Mouse (Mus musculus): ENCODE measurements around the gene Eapp. TPM values are rescaled to one million over a fixed set of nuclear protein-coding genes. Genes with fewer than 3 reads are reported as not detected.

Eapp gene
- polyA plus RNA-seq, 1 experiment from 2014 or later = 83.9 TPM

GRCm38 (mm10) chr12:54652346-54652745, 43.4 kb downstream of the Eapp start:
- Histone ChIP-seq H3K27me3 (ENCODE audit: control insufficient read depth, insufficient read depth, low read length) (no peaks in the 10 kb centered on the region), H3K27ac (ENCODE audit: low read depth, low read length) (no peak overlapping the region; the same call in 1 of the 2 replicates), H3K4me1 (ENCODE audit: control insufficient read depth, insufficient read depth, low read length) (peaks cover 8% of the 10 kb centered on the region), H3K4me2 (ENCODE audit: low read depth, low read length) (no peak overlapping the region), H3K36me3 (ENCODE audit: control insufficient read depth, insufficient read depth, low read length) (no peaks in the 10 kb centered on the region), H3K4me3 (ENCODE audit: low read depth, low read length) (no peak overlapping the region), H3K9me3 (ENCODE audit: control insufficient read depth, low read length) (no peaks in the 10 kb centered on the region), H3K9ac (replicated peaks; ENCODE audit: low read depth, low read length) (no peak overlapping the region)
- WGBS = 83% methylated on average over 12 of the region's 12 CpGs
- no peak for ATAC-seq (ENCODE audit: low read depth)

DNA sequence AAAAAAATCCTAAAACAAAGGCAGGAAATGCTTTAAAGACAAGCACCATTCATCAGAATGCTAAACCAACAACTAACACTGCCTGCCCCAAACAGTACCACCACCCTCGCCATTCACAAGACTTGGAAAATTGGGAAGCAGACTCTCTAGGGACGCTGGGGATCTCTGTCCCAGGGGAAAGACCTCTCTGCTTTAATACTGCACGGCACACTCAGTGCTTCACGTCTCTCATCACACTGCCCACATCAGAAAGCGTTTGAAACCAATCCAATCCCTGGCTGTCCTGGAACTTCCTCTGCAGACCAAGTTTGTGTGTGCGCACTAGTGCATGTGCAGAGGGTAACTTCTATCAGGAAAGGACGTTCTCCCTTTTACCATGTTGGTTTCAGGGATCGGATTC, 43.9 kb downstream of the Eapp start:
- Histone ChIP-seq H3K4me1 (ENCODE audit: control insufficient read depth, insufficient read depth, low read length) (peaks cover 8% of the 10 kb centered on the region), H3K4me2 (ENCODE audit: low read depth, low read length) (no peak overlapping the region), H3K27me3 (ENCODE audit: control insufficient read depth, insufficient read depth, low read length) (no peaks in the 10 kb centered on the region), H3K9ac (replicated peaks; ENCODE audit: low read depth, low read length) (no peak overlapping the region), H3K36me3 (ENCODE audit: control insufficient read depth, insufficient read depth, low read length) (no peaks in the 10 kb centered on the region), H3K27ac (ENCODE audit: low read depth, low read length) (no peak overlapping the region; the same call in 1 of the 2 replicates), H3K4me3 (ENCODE audit: low read depth, low read length) (no peak overlapping the region), H3K9me3 (ENCODE audit: control insufficient read depth, low read length) (no peaks in the 10 kb centered on the region)
- no peak for ATAC-seq (ENCODE audit: low read depth)
- 45% methylated on average over 8 of the region's 8 CpGs for WGBS

- Histone ChIP-seq H3K4me1 (ENCODE audit: control insufficient read depth, insufficient read depth, low read length) (peaks cover 8% of the 10 kb centered on the region), H3K36me3 (ENCODE audit: control insufficient read depth, insufficient read depth, low read length) (no peaks in the 10 kb centered on the region), H3K27ac (ENCODE audit: low read depth, low read length) (no peak overlapping the region), H3K9ac (replicated peaks; ENCODE audit: low read depth, low read length) (no peak overlapping the region), H3K4me3 (ENCODE audit: low read depth, low read length) (no peak overlapping the region), H3K9me3 (ENCODE audit: control insufficient read depth, low read length) (no peaks in the 10 kb centered on the region), H3K27me3 (ENCODE audit: control insufficient read depth, insufficient read depth, low read length) (no peaks in the 10 kb centered on the region), H3K4me2 (ENCODE audit: low read depth, low read length) (no peak overlapping the region)
- ATAC-seq (ENCODE audit: low read depth) = peak; percentile 34; the same call in 1 of the 2 replicates
- WGBS = 3% methylated on average over 1 of the region's 1 CpGs
Measured at GRCm38 (mm10) chr12:54651158-54651557, 44.5 kb downstream of the Eapp start.

GRCm38 (mm10) chr12:54644947-54645346, 50.8 kb downstream of the Eapp start:
- no peaks in the 10 kb centered on the region for H3K9me3 ChIP-seq (ENCODE audit: control insufficient read depth, low read length)
- no peaks in the 10 kb centered on the region for H3K36me3 ChIP-seq (ENCODE audit: control insufficient read depth, insufficient read depth, low read length)
- no peak overlapping the region for H3K4me2 ChIP-seq (ENCODE audit: low read depth, low read length)
- no peak overlapping the region for H3K9ac ChIP-seq (replicated peaks; ENCODE audit: low read depth, low read length)
- ATAC-seq (ENCODE audit: low read depth) = no peak
- no peak overlapping the region for H3K27ac ChIP-seq (ENCODE audit: low read depth, low read length)
- H3K4me1 ChIP-seq (ENCODE audit: control insufficient read depth, insufficient read depth, low read length) = no peaks in the 10 kb centered on the region
- H3K27me3 ChIP-seq (ENCODE audit: control insufficient read depth, insufficient read depth, low read length) = no peaks in the 10 kb centered on the region
- WGBS = 71% methylated on average over 2 of the region's 2 CpGs
- no peak overlapping the region for H3K4me3 ChIP-seq (ENCODE audit: low read depth, low read length)

- Histone ChIP-seq H3K4me1 (ENCODE audit: control insufficient read depth, insufficient read depth, low read length) (no peaks in the 10 kb centered on the region), H3K27ac (ENCODE audit: low read depth, low read length) (no peak overlapping the region), H3K9me3 (ENCODE audit: control insufficient read depth, low read length) (no peaks in the 10 kb centered on the region), H3K9ac (replicated peaks; ENCODE audit: low read depth, low read length) (no peak overlapping the region), H3K27me3 (ENCODE audit: control insufficient read depth, insufficient read depth, low read length) (no peaks in the 10 kb centered on the region), H3K36me3 (ENCODE audit: control insufficient read depth, insufficient read depth, low read length) (no peaks in the 10 kb centered on the region), H3K4me2 (ENCODE audit: low read depth, low read length) (no peak overlapping the region), H3K4me3 (ENCODE audit: low read depth, low read length) (no peak overlapping the region)
- WGBS = 83% methylated on average over 5 of the region's 5 CpGs
- no peak for ATAC-seq (ENCODE audit: low read depth)
Measured at GRCm38 (mm10) chr12:54643320-54643892, 52.3 kb downstream of the Eapp start.

DNA sequence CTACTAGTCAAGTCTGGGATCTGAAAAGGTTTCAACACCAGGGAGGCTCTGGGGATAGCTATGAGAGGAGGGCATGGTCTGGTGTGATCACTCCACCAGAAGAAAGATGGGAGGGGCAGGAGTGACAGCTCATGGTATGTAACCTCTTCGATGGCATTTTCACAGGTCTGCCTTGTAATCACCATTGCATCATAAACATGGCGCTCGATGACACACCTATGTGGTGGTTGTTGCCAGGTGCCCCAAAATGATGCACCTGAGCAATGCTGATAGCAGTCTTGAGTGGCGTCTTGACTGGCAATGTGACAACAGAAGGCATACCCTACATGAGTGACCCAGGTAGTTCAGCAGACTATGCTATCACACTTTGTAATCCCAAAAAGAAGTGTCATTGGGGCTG, 54.3 kb downstream of the Eapp start:
- H3K36me3 ChIP-seq (ENCODE audit: control insufficient read depth, insufficient read depth, low read length) = no peaks in the 10 kb centered on the region
- H3K27ac ChIP-seq (ENCODE audit: low read depth, low read length) = no peak overlapping the region
- no peaks in the 10 kb centered on the region for H3K9me3 ChIP-seq (ENCODE audit: control insufficient read depth, low read length)
- H3K4me2 ChIP-seq (ENCODE audit: low read depth, low read length) = no peak overlapping the region
- no peak overlapping the region for H3K4me3 ChIP-seq (ENCODE audit: low read depth, low read length)
- H3K9ac ChIP-seq (replicated peaks; ENCODE audit: low read depth, low read length) = no peak overlapping the region
- no peak for ATAC-seq (ENCODE audit: low read depth)
- 97% methylated on average over 4 of the region's 4 CpGs for WGBS
- no peaks in the 10 kb centered on the region for H3K4me1 ChIP-seq (ENCODE audit: control insufficient read depth, insufficient read depth, low read length)
- no peaks in the 10 kb centered on the region for H3K27me3 ChIP-seq (ENCODE audit: control insufficient read depth, insufficient read depth, low read length)

- no peaks in the 10 kb centered on the region for H3K27me3 ChIP-seq (ENCODE audit: control insufficient read depth, insufficient read depth, low read length)
- ATAC-seq (ENCODE audit: low read depth) = no peak
- WGBS = 89% methylated on average over 6 of the region's 6 CpGs
Measured at GRCm38 (mm10) chr12:54640259-54640658, 55.4 kb downstream of the Eapp start.

DNA sequence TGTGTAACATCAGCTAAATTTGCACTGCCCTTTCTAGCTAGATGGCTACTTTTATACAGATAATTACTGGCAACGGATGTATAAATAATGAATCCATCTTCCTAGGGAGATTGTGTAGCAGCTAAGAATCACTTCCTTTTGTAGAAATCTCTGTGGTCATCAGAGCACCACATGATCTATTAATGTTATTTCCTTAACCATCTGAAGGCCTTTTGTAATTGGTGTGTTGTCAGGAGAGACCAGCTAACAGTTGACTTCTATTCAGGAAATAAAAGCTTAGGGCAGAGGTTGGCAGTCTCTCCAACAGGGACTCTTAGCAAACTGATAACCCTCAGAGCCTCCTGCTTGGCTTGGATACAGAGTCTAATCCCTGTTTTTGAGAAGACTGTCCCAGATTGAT, 58.7 kb downstream of the Eapp start:
- no peaks in the 10 kb centered on the region for H3K36me3 ChIP-seq (ENCODE audit: control insufficient read depth, insufficient read depth, low read length)
- WGBS = 79% methylated on average over 1 of the region's 1 CpGs
- H3K4me1 ChIP-seq (ENCODE audit: control insufficient read depth, insufficient read depth, low read length) = no peaks in the 10 kb centered on the region
- H3K27ac ChIP-seq (ENCODE audit: low read depth, low read length) = no peak overlapping the region
- ATAC-seq (ENCODE audit: low read depth) = no peak
- no peaks in the 10 kb centered on the region for H3K9me3 ChIP-seq (ENCODE audit: control insufficient read depth, low read length)
- no peak overlapping the region for H3K4me2 ChIP-seq (ENCODE audit: low read depth, low read length)
- no peak overlapping the region for H3K4me3 ChIP-seq (ENCODE audit: low read depth, low read length)
- H3K27me3 ChIP-seq (ENCODE audit: control insufficient read depth, insufficient read depth, low read length) = no peaks in the 10 kb centered on the region
- H3K9ac ChIP-seq (replicated peaks; ENCODE audit: low read depth, low read length) = no peak overlapping the region

More at GRCm38 (mm10) chr12:54640259-54640658, 55.4 kb downstream of the Eapp start:
- Histone ChIP-seq H3K4me1 (ENCODE audit: control insufficient read depth, insufficient read depth, low read length) (no peaks in the 10 kb centered on the region), H3K9ac (replicated peaks; ENCODE audit: low read depth, low read length) (no peak overlapping the region), H3K9me3 (ENCODE audit: control insufficient read depth, low read length) (no peaks in the 10 kb centered on the region), H3K4me2 (ENCODE audit: low read depth, low read length) (no peak overlapping the region), H3K27ac (ENCODE audit: low read depth, low read length) (no peak overlapping the region), H3K4me3 (ENCODE audit: low read depth, low read length) (no peak overlapping the region), H3K36me3 (ENCODE audit: control insufficient read depth, insufficient read depth, low read length) (no peaks in the 10 kb centered on the region)

DNA sequence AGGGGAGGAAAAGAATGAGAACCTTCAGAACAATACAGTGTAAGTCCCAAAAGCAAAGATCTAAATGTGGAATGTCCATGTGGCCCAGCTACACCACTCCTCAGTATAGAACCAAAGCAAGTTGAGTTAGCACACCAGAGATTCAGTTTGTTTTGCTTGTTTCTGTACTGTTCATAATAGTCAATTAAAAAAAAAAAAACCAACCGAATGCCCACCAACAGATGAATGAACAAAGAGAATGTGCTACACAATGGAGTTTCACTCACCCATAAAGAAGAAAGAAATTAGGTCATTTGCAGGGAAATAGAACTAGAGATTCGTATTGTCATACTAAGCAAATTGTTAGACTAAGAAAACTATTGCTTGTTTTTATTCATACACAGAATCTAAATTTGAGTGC, 63.6 kb downstream of the Eapp start:
- ATAC-seq (ENCODE audit: low read depth) = no peak
- no peaks in the 10 kb centered on the region for H3K9me3 ChIP-seq (ENCODE audit: control insufficient read depth, low read length)
- H3K4me1 ChIP-seq (ENCODE audit: control insufficient read depth, insufficient read depth, low read length) = no peaks in the 10 kb centered on the region
- no peak overlapping the region for H3K27ac ChIP-seq (ENCODE audit: low read depth, low read length)
- H3K4me2 ChIP-seq (ENCODE audit: low read depth, low read length) = no peak overlapping the region
- H3K27me3 ChIP-seq (ENCODE audit: control insufficient read depth, insufficient read depth, low read length) = no peaks in the 10 kb centered on the region
- no peak overlapping the region for H3K4me3 ChIP-seq (ENCODE audit: low read depth, low read length)
- H3K36me3 ChIP-seq (ENCODE audit: control insufficient read depth, insufficient read depth, low read length) = no peaks in the 10 kb centered on the region
- no peak overlapping the region for H3K9ac ChIP-seq (replicated peaks; ENCODE audit: low read depth, low read length)
- WGBS = 75% methylated on average over 2 of the region's 2 CpGs

Data from neural tube, embryonic 14.5 days (tissue).